Mouse (Mus musculus): Measurements from ENCODE around the gene 1700016K19Rik. TPM values are rescaled to one million over a fixed set of nuclear protein-coding genes. Genes with fewer than 3 reads are reported as not detected.
A peak's percentile ranks its signal among the peaks of the same experiment; 100 is the strongest.

The 1700016K19Rik gene
- polyA plus RNA-seq, 1 experiment: 3.3 TPM

DNA sequence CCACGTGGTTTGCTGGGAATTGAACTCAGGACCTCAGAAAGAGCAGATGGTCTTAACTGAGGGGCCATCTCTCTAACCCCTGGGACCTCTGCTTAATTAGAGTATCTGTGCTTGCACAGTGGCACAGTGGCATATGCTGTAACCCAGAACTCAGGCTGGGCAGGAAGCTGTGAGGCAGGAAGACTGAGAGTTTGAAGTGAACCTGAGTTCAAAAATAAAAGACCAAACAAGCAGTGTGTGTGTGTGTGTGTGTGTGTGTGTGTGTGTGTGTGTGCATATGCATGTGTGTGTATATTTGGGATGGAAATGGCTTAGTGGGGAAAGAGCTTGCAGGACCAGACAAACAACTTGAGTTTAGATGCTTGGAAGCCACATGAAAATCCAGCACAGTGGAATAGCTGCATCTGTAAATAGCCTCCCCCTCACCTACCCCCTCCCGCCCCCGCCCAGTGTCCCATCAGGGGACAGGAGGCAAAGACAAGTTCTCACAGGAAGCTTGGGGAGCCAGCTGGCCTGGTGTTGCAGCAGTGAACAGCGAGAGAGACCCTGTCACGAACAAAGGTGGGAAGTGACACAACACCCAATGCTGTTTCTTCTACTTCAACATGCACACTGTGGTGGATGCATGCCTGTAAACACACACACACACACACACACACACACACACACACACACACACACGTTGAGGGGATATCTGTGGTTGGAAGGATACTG is 38.0 kb downstream of the 1700016K19Rik start:
- TF ChIP-seq CTCF (IDR thresholded peaks at IDR 0.05; ENCODE audit: borderline replicate concordance, extremely low read depth, insufficient read depth, insufficient read length) (no peak), POLR2A (IDR thresholded peaks at IDR 0.05; ENCODE audit: borderline replicate concordance, extremely low read depth, insufficient read depth, insufficient read length, poor library complexity, severe bottlenecking) (no peak)
- no peak for DNase-seq (ENCODE audit: low read depth)

GRCm38 (mm10) chr11:76039271-76040053 is 39.8 kb downstream of the 1700016K19Rik start:
- TF ChIP-seq CTCF (IDR thresholded peaks at IDR 0.05; ENCODE audit: borderline replicate concordance, extremely low read depth, insufficient read depth, insufficient read length) (no peak), POLR2A (IDR thresholded peaks at IDR 0.05; ENCODE audit: borderline replicate concordance, extremely low read depth, insufficient read depth, insufficient read length, poor library complexity, severe bottlenecking) (no peak)
- DNase-seq (ENCODE audit: low read depth): no peak

GRCm38 (mm10) chr11:76040106-76040505 is 40.4 kb downstream of the 1700016K19Rik start:
- no peak for TF ChIP-seq POLR2A (IDR thresholded peaks at IDR 0.05; ENCODE audit: borderline replicate concordance, extremely low read depth, insufficient read depth, insufficient read length, poor library complexity, severe bottlenecking)
- no peak for TF ChIP-seq CTCF (IDR thresholded peaks at IDR 0.05; ENCODE audit: borderline replicate concordance, extremely low read depth, insufficient read depth, insufficient read length)
- DNase-seq (ENCODE audit: low read depth): no peak

- TF ChIP-seq POLR2A (IDR thresholded peaks at IDR 0.05; ENCODE audit: borderline replicate concordance, extremely low read depth, insufficient read depth, insufficient read length, poor library complexity, severe bottlenecking) (no peak), CTCF (IDR thresholded peaks at IDR 0.05; ENCODE audit: borderline replicate concordance, extremely low read depth, insufficient read depth, insufficient read length) (no peak)
- no peak for DNase-seq (ENCODE audit: low read depth)
These were observed 41.2 kb downstream of the 1700016K19Rik start for GRCm38 (mm10) chr11:76040761-76041376.

DNA sequence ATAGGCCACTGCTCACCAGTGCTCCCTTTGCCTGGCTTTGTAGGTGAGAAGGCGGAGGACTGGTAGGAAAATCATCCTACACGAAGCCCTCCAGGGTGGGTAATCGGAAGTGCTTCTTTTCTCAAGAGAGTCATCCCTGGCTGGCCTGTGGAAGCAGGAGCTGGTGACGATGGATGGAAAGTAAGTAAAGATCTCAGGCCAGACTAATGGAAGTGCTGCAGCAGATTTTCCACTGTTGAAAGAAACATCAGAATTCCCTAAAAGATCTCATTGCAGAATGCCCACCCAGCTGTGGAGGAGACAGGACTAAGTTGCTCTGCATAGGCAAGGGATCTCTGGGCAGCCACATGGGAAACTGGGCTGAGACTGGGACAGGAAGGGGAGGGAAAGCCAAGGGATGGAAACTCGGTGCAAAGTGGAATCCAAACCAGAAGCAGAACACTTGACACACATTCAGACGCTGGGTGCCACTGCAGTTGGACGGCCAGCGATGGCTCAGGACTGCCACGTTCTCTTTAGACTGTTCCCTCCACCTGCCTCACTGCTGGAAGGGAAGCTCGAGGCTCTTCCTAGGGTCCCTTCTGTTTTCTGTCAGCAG is 42.4 kb downstream of the 1700016K19Rik start:
- DNase-seq (ENCODE audit: low read depth): no peak
- no peak for TF ChIP-seq CTCF (IDR thresholded peaks at IDR 0.05; ENCODE audit: borderline replicate concordance, extremely low read depth, insufficient read depth, insufficient read length)
- TF ChIP-seq POLR2A (IDR thresholded peaks at IDR 0.05; ENCODE audit: borderline replicate concordance, extremely low read depth, insufficient read depth, insufficient read length, poor library complexity, severe bottlenecking): no peak

- DNase-seq (ENCODE audit: low read depth): peak; percentile 31
- TF ChIP-seq POLR2A (IDR thresholded peaks at IDR 0.05; ENCODE audit: borderline replicate concordance, extremely low read depth, insufficient read depth, insufficient read length, poor library complexity, severe bottlenecking) (no peak), CTCF (IDR thresholded peaks at IDR 0.05; ENCODE audit: borderline replicate concordance, extremely low read depth, insufficient read depth, insufficient read length) (no peak)
These were observed 43.2 kb downstream of the 1700016K19Rik start for GRCm38 (mm10) chr11:76042882-76043281.

GRCm38 (mm10) chr11:76044468-76044867 is 44.8 kb downstream of the 1700016K19Rik start:
- TF ChIP-seq CTCF (IDR thresholded peaks at IDR 0.05; ENCODE audit: borderline replicate concordance, extremely low read depth, insufficient read depth, insufficient read length): no peak
- TF ChIP-seq POLR2A (IDR thresholded peaks at IDR 0.05; ENCODE audit: borderline replicate concordance, extremely low read depth, insufficient read depth, insufficient read length, poor library complexity, severe bottlenecking): no peak
- DNase-seq (ENCODE audit: low read depth): peak; percentile 13

- no peak for TF ChIP-seq CTCF (IDR thresholded peaks at IDR 0.05; ENCODE audit: borderline replicate concordance, extremely low read depth, insufficient read depth, insufficient read length)
- TF ChIP-seq POLR2A (IDR thresholded peaks at IDR 0.05; ENCODE audit: borderline replicate concordance, extremely low read depth, insufficient read depth, insufficient read length, poor library complexity, severe bottlenecking): no peak
These were observed 45.7 kb downstream of the 1700016K19Rik start for GRCm38 (mm10) chr11:76045367-76045766.

GRCm38 (mm10) chr11:76050509-76050908 is 50.8 kb downstream of the 1700016K19Rik start:
- DNase-seq (ENCODE audit: low read depth): no peak
- TF ChIP-seq CTCF (IDR thresholded peaks at IDR 0.05; ENCODE audit: borderline replicate concordance, extremely low read depth, insufficient read depth, insufficient read length) (no peak), POLR2A (IDR thresholded peaks at IDR 0.05; ENCODE audit: borderline replicate concordance, extremely low read depth, insufficient read depth, insufficient read length, poor library complexity, severe bottlenecking) (no peak)

More at GRCm38 (mm10) chr11:76045367-76045766, 45.7 kb downstream of the 1700016K19Rik start:
- no peak for DNase-seq (ENCODE audit: low read depth)

DNA sequence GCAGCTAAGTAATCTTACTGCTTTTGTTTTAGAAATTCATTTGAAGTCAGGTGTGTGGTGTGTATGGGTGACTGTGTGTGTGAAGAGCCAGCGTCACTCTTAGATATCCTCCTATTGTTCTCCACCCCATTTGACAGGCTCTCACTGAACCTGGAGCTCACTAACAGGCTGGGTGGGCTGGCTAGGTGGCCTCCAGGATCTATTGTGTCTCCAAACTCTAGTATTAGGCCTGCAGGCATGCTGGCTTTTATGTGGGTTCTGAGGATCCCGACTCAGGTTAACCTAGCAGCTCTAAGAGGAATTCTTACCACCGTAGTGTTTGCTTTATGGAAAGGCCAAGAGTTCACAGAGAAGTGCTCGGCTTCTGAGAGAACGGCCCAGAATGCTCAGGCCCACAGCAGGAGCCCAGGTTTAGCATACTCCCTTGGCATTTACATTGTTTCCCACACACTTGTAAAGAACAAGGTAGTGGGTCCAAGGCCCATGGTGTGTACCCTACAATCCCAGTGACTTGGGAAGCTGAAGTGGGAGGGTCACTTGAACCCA is 51.3 kb downstream of the 1700016K19Rik start:
- no peak for DNase-seq (ENCODE audit: low read depth)
- TF ChIP-seq POLR2A (IDR thresholded peaks at IDR 0.05; ENCODE audit: borderline replicate concordance, extremely low read depth, insufficient read depth, insufficient read length, poor library complexity, severe bottlenecking) (no peak), CTCF (IDR thresholded peaks at IDR 0.05; ENCODE audit: borderline replicate concordance, extremely low read depth, insufficient read depth, insufficient read length) (no peak)

DNA sequence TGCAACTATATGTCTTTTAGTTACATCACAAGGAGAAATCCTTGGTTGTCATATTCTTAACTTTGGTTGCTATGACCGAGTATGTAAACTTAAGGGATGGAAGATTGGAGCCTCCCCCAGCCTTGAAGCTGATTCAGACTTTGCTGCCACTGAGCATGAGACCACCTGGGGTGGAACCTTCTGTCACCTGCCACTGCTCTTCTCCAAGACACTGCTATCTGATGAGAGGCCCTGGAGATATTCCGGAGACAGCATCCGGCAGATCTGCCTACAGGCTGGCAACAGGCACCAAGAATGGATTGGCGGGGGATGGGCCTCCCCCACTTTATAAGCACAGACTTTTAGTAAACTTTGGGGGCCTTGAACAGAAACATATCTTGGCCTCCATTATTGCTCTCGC is 52.8 kb downstream of the 1700016K19Rik start:
- no peak for DNase-seq (ENCODE audit: low read depth)
- TF ChIP-seq CTCF (IDR thresholded peaks at IDR 0.05; ENCODE audit: borderline replicate concordance, extremely low read depth, insufficient read depth, insufficient read length) (no peak), POLR2A (IDR thresholded peaks at IDR 0.05; ENCODE audit: borderline replicate concordance, extremely low read depth, insufficient read depth, insufficient read length, poor library complexity, severe bottlenecking) (no peak)
